Mouse (Mus musculus): ENCODE results near the gene Nova2. TPM values are rescaled to one million over a fixed set of nuclear protein-coding genes. Genes with fewer than 3 reads are reported as not detected.

The Nova2 gene
- polyA plus RNA-seq (2012), result 0.02 and 0.05 TPM in 2 replicates

DNA sequence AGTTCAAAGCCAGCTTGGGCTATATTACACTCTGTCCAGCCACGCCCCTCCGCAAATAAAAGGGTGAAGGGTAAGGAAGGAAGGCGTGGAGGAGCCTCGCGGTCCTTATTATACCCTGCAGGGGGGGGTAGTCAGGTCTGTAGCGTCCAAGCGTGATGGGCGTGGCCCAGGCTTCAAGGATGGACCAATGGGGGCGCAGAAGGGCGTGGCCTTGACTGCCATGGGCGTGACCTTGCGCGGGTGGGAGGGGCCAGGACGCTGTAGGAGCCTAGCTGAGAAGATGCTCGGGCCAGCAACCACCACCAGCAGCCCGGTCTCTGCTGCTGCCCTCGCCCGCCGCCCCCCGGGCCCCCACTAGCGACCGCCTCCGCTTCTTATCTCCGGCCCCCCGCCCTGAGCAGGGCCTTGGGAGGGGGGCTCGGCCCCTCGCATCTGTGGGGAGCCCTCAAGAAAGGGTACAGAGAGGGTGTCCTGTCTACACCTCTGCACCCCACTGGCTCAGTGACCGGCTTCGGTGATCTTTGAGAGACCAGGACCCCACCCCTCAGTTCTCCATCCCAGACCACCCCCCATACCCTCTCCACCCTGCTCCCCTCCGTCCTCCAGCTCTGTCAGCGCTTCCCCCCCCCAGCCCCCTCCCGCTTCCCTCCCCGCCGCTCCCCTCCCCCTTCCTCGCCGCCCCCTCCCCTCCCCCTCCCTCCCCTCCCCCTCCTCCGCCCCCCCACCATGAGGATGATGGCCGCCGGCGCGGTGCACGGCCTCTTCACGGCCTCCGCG, at the start of gene Nova2:
Gene Nova2, plus strand, starts transcription at position 727 of the 777 bp plus-strand sequence.

DNA sequence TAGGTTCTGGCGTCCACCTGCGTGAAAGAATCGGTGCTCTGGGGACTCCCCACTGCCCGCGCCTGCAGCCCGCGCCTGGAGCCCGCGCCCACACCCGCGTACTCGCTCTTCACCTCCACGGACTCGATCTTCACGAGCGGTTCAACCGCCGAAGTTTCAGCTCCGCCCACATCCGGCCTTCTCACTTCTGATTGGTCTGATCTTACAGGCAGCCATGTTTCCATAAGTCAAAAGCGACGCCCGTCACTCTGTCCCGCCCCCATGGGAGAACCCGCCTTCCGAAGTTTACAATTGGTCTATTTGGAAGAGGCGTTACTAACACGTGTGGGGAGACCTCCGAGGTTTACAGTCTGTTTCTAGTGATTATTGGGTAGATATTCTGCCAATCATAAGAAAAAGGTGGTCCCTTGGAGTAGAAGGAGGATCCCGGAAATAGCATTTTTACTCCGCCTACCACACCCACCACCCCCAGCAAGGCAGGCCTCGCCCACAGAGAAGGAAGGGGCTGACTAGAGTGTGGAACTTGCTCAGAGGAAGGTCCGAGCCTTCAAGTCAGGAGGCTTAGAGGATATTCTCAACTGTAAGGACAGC, 15.4 kb upstream of the Nova2 start, which contains the start of gene Ccdc61:
Gene Ccdc61, minus strand, starts transcription at position 175 of the 591 bp plus-strand sequence.

DNA sequence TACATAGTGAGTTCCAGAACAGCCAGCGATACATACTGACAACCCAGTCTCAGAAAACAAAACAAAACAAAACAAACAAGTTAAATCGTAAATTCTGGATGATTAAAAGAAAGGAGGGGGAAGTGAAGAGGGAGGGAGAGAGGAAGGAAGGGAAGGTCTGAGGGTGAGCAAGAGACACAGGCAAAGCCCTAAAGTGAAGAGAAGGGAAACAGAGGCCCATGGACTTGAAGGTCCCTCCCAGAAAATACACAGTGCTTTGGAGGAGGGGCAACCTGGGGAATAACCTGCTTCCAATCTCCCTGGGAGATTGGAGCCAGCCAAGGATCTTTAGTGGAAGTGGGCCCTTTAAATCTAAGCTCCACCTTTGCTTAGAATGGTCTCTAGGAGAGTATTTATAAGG, 61.4 kb downstream of the Nova2 start, which contains the start of gene Nanos2:
Gene Nanos2, plus strand, starts transcription at position 301 of the 400 bp plus-strand sequence.

DNA sequence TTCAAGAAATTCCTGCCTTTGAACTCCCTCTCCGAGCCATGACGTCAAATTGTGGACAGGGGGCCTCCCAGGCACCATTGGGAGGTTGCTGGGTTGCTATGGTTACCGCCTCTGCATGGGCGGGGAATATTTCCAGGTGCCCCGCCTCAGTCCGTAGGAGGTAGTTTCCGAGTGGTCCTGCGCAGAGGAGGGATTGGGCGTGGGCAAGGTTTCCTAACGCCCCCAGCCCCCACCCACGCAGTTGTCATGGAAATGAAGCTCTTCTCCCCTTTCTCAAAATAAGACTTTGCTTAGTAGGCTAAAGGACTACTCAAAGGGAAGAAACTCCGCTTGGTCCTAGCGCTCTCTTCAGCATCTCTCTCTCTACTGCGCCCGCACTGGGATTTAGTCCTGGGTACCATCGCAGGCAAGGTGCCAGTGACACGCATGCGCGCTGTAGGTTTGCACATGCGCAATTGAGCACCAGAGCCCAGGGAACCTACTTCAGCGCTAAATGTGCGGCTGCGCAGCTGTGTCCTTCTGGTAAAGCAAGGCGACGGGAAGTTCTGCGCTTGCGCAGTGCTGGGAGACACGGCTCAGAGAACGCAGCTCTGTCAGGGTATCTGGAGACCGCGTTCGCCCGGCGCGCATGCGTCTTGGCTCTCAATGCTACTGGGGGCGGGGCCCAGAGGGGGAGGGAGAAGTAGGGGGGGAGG, 65.1 kb downstream of the Nova2 start, which contains the start of gene Mypop:
Gene Mypop, plus strand, starts transcription at position 645 of the 695 bp plus-strand sequence.

DNA sequence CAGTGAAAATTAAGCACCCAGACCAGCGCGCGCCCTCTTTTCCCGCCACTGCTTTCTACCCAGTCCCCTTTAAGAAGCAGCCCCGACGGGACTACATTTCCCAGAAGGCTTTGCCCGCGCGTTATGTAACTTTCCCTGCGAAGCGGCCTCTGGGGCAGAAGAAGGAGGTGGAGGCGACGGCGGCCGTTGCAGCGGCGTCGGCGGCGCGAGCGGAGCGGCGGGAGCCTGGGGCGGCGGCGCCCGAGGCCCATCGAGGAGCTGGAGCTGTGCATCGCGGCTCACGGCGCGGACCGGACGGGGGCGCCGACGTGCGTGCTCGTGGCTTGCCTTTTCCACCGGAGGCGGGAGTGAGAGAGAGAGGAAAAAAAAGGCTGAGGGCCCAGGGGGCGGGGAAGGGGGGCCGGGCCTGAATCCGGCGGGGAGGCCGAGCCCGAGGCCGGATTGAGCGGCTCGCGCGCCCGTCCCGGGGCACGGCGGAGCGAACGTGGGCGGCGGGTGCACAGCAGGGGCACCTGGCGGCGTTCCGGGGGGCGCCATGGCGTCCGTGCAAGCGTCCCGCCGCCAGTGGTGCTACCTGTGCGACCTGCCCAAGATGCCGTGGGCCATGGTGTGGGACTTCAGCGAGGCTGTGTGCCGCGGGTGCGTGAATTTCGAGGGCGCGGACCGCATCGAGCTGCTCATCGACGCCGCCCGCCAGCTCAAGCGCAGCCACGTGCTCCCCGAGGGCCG, 78.4 kb downstream of the Nova2 start, which contains the start of gene Irf2bp1:
Gene Irf2bp1, plus strand, starts transcription at position 143 of the 729 bp plus-strand sequence.

Other genes with a start within 250 kb of the Nova2 start
- not detected in 2 replicates for gene Psg20, start 239.7 kb upstream of the Nova2 start, polyA plus RNA-seq (2012)
- not detected in 2 replicates for gene Psg22, start 207.8 kb upstream of the Nova2 start, polyA plus RNA-seq (2012)
- gene Psg19, start 127.4 kb upstream of the Nova2 start, polyA plus RNA-seq (2012), result 0.03 TPM in 1 of 2 replicates, not detected in the other
- gene Psg17, start 104.3 kb upstream of the Nova2 start, polyA plus RNA-seq (2012), result 0.04 TPM in 1 of 2 replicates, not detected in the other
- gene Mill2, start 85.9 kb upstream of the Nova2 start, polyA plus RNA-seq (2012), result 0.10 and 0.11 TPM in 2 replicates
- 194 and 247 TPM in 2 replicates for gene Pglyrp1, start 54.6 kb upstream of the Nova2 start, polyA plus RNA-seq (2012)
- gene Ccdc61, start 15.5 kb upstream of the Nova2 start, polyA plus RNA-seq (2012), result 61.5 and 67.8 TPM in 2 replicates
- not detected in 2 replicates for gene Nanos2, start 61.5 kb downstream of the Nova2 start, polyA plus RNA-seq (2012)
- gene Mypop, start 65.4 kb downstream of the Nova2 start, polyA plus RNA-seq (2012), result 0.44 and 0.51 TPM in 2 replicates
- gene Irf2bp1, start 78.2 kb downstream of the Nova2 start, polyA plus RNA-seq (2012), result 99.0 and 114 TPM in 2 replicates
- gene Foxa3, start 97.7 kb downstream of the Nova2 start, polyA plus RNA-seq (2012), result not detected in 2 replicates
- 198 and 236 TPM in 2 replicates for gene Sympk, start 98.5 kb downstream of the Nova2 start, polyA plus RNA-seq (2012)
- 0.05 TPM in 1 of 2 replicates, not detected in the other for gene Rsph6a, start 128.8 kb downstream of the Nova2 start, polyA plus RNA-seq (2012)
- gene Dmwd, start 150.3 kb downstream of the Nova2 start, polyA plus RNA-seq (2012), result 41.0 and 66.8 TPM in 2 replicates
- 13.5 and 23.0 TPM in 2 replicates for gene Dmpk, start 158.0 kb downstream of the Nova2 start, polyA plus RNA-seq (2012)
- 13.5 and 23.0 TPM in 2 replicates for gene Six5, start 168.7 kb downstream of the Nova2 start, polyA plus RNA-seq (2012)
- 0.06 TPM in 1 of 2 replicates, not detected in the other for gene Gm4969, start 192.5 kb downstream of the Nova2 start, polyA plus RNA-seq (2012)
- 16.3 and 20.9 TPM in 2 replicates for gene Fbxo46, start 194.0 kb downstream of the Nova2 start, polyA plus RNA-seq (2012)
- 11.6 and 14.2 TPM in 2 replicates for gene Qpctl, start 223.4 kb downstream of the Nova2 start, polyA plus RNA-seq (2012)
- 52.2 and 53.2 TPM in 2 replicates for gene Snrpd2, start 223.8 kb downstream of the Nova2 start, polyA plus RNA-seq (2012)
- 0.02 and 0.15 TPM in 2 replicates for gene Gipr, start 240.2 kb downstream of the Nova2 start, polyA plus RNA-seq (2012)

Data from megakaryocyte-erythroid progenitor cell, adult 5 weeks (primary cell).